Mouse (Mus musculus): ENCODE results near the gene Bivm. TPM values are rescaled to one million over a fixed set of nuclear protein-coding genes. Genes with fewer than 3 reads are reported as not detected.

The Bivm gene
- polyA plus RNA-seq, 1 experiment from 2014 or later, result 6.1 TPM

GRCm38 (mm10) chr1:44142747-44143146 lies 24.0 kb downstream of the Bivm start:
- H3K4me3 ChIP-seq, result no peak overlapping the region
- 78% methylated on average over 5 of the region's 5 CpGs for WGBS (ENCODE audit: insufficient replicate concordance)

GRCm38 (mm10) chr1:44147563-44148381 lies 29.0 kb downstream of the Bivm start, which contains the start of gene Ercc5:
Gene Ercc5 (plus strand): TSS chr1:44147744.
- under 1% methylated on average over 61 of the region's 66 CpGs for WGBS (ENCODE audit: insufficient replicate concordance)

More at GRCm38 (mm10) chr1:44142747-44143146, 24.0 kb downstream of the Bivm start:
- Histone ChIP-seq H3K27me3 (replicated peaks) (no peaks in the 10 kb centered on the region), H3K4me2 (no peak overlapping the region), H3K36me3 (peaks cover 18% of the 10 kb centered on the region; the same call in 1 of the 2 replicates), H3K9me3 (replicated peaks) (no peaks in the 10 kb centered on the region), H3K9ac (no peak overlapping the region), H3K27ac (no peak overlapping the region), H3K4me1 (peaks cover 6% of the 10 kb centered on the region)
- no peak for ATAC-seq

DNA sequence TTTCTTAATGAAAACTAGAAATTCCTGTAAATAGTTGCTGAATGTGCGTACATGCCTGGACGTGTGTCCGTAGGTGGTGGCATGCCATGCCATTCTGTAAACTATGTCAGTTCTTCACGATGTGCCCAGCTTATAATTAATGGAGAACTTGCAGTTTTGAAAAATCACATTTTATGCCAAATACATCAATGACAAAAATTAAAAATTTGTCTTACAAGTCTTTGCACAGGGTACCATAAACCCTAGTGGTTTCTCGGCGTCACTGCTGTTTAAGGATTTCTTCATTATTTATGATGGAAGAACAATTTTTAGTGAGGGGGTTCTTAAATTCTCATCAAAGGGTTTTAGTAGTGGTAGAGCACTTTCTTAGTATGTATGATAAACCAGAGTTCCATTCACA lies 29.9 kb downstream of the Bivm start:
- Histone ChIP-seq H3K4me1 (peaks cover 15% of the 10 kb centered on the region), H3K36me3 (no peaks in the 10 kb centered on the region), H3K4me2 (peak overlapping the region; percentile 82), H3K27ac (peak overlapping the region; percentile 88), H3K4me3 (peak overlapping the region; percentile 91), H3K9me3 (replicated peaks) (no peaks in the 10 kb centered on the region), H3K9ac (peak overlapping the region; percentile 89), H3K27me3 (replicated peaks) (no peaks in the 10 kb centered on the region)
- no peak for ATAC-seq
- WGBS (ENCODE audit: insufficient replicate concordance), result 48% methylated on average over 6 of the region's 6 CpGs

More at GRCm38 (mm10) chr1:44147563-44148381, 29.0 kb downstream of the Bivm start, which contains the start of gene Ercc5:
- ATAC-seq, result peak; percentile 96
- H3K4me1 ChIP-seq, result peaks cover 15% of the 10 kb centered on the region
- H3K27me3 ChIP-seq (replicated peaks), result no peaks in the 10 kb centered on the region
- H3K4me3 ChIP-seq, result peak within 1 kb of the TSS; percentile 91
- H3K9ac ChIP-seq, result peak within 1 kb of the TSS; percentile 89
- H3K36me3 ChIP-seq, result peaks cover 5% of the 10 kb centered on the region; the same call in 1 of the 2 replicates
- H3K9me3 ChIP-seq (replicated peaks), result no peaks in the 10 kb centered on the region
- H3K27ac ChIP-seq, result peak within 1 kb of the TSS; percentile 88
- H3K4me2 ChIP-seq, result peak within 1 kb of the TSS; percentile 82

GRCm38 (mm10) chr1:44155287-44155686 lies 36.5 kb downstream of the Bivm start:
- no peak overlapping the region for H3K4me2 ChIP-seq
- no peak overlapping the region for H3K4me3 ChIP-seq

GRCm38 (mm10) chr1:44158317-44158716 lies 39.6 kb downstream of the Bivm start:
- no peak for ATAC-seq

More at GRCm38 (mm10) chr1:44155287-44155686, 36.5 kb downstream of the Bivm start:
- ATAC-seq, result no peak; the same call in 1 of the 2 replicates
- no peak overlapping the region for H3K9ac ChIP-seq
- no peaks in the 10 kb centered on the region for H3K9me3 ChIP-seq (replicated peaks)
- H3K4me1 ChIP-seq, result no peaks in the 10 kb centered on the region
- H3K27ac ChIP-seq, result no peak overlapping the region
- 84% methylated on average over 4 of the region's 4 CpGs for WGBS (ENCODE audit: insufficient replicate concordance)
- H3K36me3 ChIP-seq, result peaks cover 28% of the 10 kb centered on the region
- no peaks in the 10 kb centered on the region for H3K27me3 ChIP-seq (replicated peaks)

DNA sequence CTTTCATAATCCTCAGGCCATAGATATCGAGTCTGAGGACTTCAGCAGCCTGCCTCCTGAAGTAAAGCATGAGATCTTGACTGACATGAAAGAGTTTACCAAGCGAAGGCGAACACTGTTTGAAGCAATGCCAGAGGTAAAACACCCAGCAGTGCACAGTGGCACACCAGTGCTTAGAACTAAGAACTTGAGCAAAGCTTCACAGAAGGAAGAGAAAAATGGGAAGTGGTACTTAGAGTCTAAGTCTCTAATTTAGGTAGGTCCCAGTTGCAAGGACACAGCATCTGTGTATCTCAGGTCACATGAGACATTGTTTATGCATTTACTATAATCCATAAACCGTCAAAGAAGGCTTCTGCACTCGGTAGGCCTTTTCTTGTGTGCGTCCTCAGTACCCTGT lies 43.1 kb downstream of the Bivm start:
- ATAC-seq, result no peak
- 84% methylated on average over 6 of the region's 6 CpGs for WGBS (ENCODE audit: insufficient replicate concordance)
- H3K9me3 ChIP-seq (replicated peaks), result no peaks in the 10 kb centered on the region
- no peak overlapping the region for H3K4me3 ChIP-seq
- H3K9ac ChIP-seq, result no peak overlapping the region
- no peak overlapping the region for H3K27ac ChIP-seq
- no peaks in the 10 kb centered on the region for H3K4me1 ChIP-seq
- peaks cover 71% of the 10 kb centered on the region for H3K36me3 ChIP-seq
- H3K4me2 ChIP-seq, result no peak overlapping the region
- H3K27me3 ChIP-seq (replicated peaks), result no peaks in the 10 kb centered on the region

More at GRCm38 (mm10) chr1:44158317-44158716, 39.6 kb downstream of the Bivm start:
- H3K27me3 ChIP-seq (replicated peaks), result no peaks in the 10 kb centered on the region
- H3K9me3 ChIP-seq (replicated peaks), result no peaks in the 10 kb centered on the region
- no peak overlapping the region for H3K4me3 ChIP-seq
- H3K4me2 ChIP-seq, result no peak overlapping the region
- peaks cover 52% of the 10 kb centered on the region for H3K36me3 ChIP-seq
- H3K4me1 ChIP-seq, result no peaks in the 10 kb centered on the region
- no peak overlapping the region for H3K27ac ChIP-seq
- H3K9ac ChIP-seq, result no peak overlapping the region
- WGBS (ENCODE audit: insufficient replicate concordance), result 77% methylated on average over 6 of the region's 6 CpGs

GRCm38 (mm10) chr1:44162389-44162788 lies 43.6 kb downstream of the Bivm start:
- Histone ChIP-seq H3K4me2 (no peak overlapping the region), H3K27ac (no peak overlapping the region), H3K9ac (no peak overlapping the region), H3K4me1 (no peaks in the 10 kb centered on the region), H3K9me3 (replicated peaks) (no peaks in the 10 kb centered on the region), H3K36me3 (peaks cover 77% of the 10 kb centered on the region), H3K27me3 (replicated peaks) (no peaks in the 10 kb centered on the region), H3K4me3 (no peak overlapping the region)
- ATAC-seq, result no peak
- WGBS (ENCODE audit: insufficient replicate concordance), result 89% methylated on average over 5 of the region's 5 CpGs

DNA sequence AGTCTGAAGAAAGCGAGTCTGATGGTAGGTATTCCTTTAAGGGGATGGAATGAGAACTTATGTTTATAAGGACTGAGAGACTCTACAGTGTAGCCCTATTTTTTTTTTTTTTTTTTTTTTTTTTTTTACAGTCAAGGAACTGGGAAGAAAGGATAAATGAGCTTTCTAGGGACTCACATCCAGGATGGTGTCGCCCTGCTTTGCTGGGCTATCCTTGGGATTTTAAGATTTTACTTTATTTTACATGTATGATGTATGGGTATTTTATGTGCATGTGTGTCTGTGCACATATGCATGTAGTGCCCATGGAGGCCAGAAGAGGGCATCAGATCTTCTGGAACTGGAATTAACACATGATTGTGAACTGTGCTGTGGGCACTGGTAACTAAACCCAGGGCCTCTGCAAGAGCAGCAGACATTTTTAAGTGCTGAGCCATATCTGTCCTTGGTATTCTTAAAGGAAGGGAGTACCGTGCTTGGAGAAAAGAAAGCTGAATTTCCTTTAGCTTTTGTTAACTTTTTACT lies 49.2 kb downstream of the Bivm start:
- H3K27me3 ChIP-seq (replicated peaks), result no peaks in the 10 kb centered on the region
- H3K36me3 ChIP-seq, result peaks cover 64% of the 10 kb centered on the region
- no peaks in the 10 kb centered on the region for H3K4me1 ChIP-seq
- no peak overlapping the region for H3K4me3 ChIP-seq
- no peak overlapping the region for H3K9ac ChIP-seq
- WGBS (ENCODE audit: insufficient replicate concordance), result 80% methylated on average over 3 of the region's 3 CpGs
- no peaks in the 10 kb centered on the region for H3K9me3 ChIP-seq (replicated peaks)
- ATAC-seq, result no peak
- no peak overlapping the region for H3K4me2 ChIP-seq
- no peak overlapping the region for H3K27ac ChIP-seq

DNA sequence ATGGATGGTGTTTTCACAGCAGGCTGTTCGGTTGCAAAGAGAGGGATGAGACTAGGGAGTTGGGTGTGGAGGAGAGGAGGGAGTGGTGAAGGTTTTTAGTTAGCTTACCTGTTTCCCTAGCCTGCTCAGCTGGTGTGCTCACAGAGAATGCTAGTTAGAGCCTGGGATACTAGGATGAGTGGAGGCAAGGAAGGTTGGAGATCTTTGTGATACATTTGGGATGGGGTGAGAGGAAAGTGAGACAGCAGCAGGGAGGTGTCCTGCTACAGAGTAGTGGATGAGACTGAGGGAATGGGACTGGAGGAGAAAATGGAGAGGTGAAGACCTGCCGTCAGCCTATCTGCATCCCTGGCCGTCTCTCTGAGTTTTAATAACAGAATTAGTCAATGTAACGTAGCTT lies 53.9 kb downstream of the Bivm start:
- 85% methylated on average over 4 of the region's 4 CpGs for WGBS (ENCODE audit: insufficient replicate concordance)
- Histone ChIP-seq H3K27me3 (replicated peaks) (no peaks in the 10 kb centered on the region), H3K9ac (no peak overlapping the region), H3K27ac (no peak overlapping the region), H3K36me3 (peaks cover 73% of the 10 kb centered on the region), H3K4me3 (no peak overlapping the region), H3K4me1 (no peaks in the 10 kb centered on the region), H3K4me2 (no peak overlapping the region), H3K9me3 (replicated peaks) (no peaks in the 10 kb centered on the region)
- no peak for ATAC-seq

DNA sequence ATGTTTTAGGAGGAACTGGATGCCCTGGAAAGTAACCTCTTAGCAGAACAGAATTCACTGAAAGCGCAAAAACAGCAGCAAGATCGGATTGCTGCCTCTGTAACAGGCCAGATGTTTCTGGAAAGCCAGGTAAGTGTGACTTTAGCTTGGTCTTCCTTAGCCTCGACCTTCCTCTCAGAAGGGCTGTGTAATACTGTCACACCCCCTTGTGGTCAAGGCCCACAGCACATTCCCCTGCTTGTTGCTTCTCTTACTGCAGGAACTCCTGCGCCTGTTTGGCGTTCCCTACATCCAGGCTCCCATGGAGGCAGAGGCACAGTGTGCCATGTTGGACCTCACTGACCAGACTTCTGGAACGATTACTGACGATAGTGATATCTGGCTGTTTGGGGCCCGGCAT lies 55.1 kb downstream of the Bivm start:
- H3K9ac ChIP-seq, result no peak overlapping the region
- WGBS (ENCODE audit: insufficient replicate concordance), result 79% methylated on average over 8 of the region's 8 CpGs
- peaks cover 73% of the 10 kb centered on the region for H3K36me3 ChIP-seq
- H3K27me3 ChIP-seq (replicated peaks), result no peaks in the 10 kb centered on the region
- H3K4me2 ChIP-seq, result no peak overlapping the region
- no peak overlapping the region for H3K4me3 ChIP-seq
- no peak overlapping the region for H3K27ac ChIP-seq
- ATAC-seq, result no peak
- H3K4me1 ChIP-seq, result no peaks in the 10 kb centered on the region
- H3K9me3 ChIP-seq (replicated peaks), result no peaks in the 10 kb centered on the region

- H3K4me3 ChIP-seq, result no peak overlapping the region
- no peaks in the 10 kb centered on the region for H3K27me3 ChIP-seq (replicated peaks)
- no peak overlapping the region for H3K9ac ChIP-seq
- no peak for ATAC-seq
- H3K9me3 ChIP-seq (replicated peaks), result no peaks in the 10 kb centered on the region
- H3K27ac ChIP-seq, result no peak overlapping the region
- H3K36me3 ChIP-seq, result peaks cover 62% of the 10 kb centered on the region
- no peak overlapping the region for H3K4me2 ChIP-seq
- no peaks in the 10 kb centered on the region for H3K4me1 ChIP-seq
- 83% methylated on average over 5 of the region's 5 CpGs for WGBS (ENCODE audit: insufficient replicate concordance)
These were observed 59.3 kb downstream of the Bivm start for GRCm38 (mm10) chr1:44178086-44178485.

DNA sequence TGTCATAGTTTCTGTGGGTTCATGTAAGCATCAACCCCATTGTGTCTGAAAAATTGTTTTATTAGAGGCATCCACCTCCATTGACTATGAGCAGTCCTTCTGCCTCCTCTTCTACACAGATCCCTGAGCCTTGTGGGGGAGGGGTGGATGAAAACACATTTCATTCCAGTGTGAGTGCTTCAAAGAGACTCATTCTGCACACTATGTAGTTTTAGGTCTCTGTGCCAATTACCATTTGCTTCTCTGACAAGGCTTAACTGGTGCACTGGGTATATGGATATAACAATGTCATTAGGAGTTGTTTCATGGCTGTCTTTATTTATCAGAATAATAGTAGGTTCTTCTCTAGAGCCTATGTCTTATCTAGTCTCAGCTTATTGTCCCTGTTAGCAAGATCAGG lies 67.6 kb downstream of the Bivm start:
- Histone ChIP-seq H3K4me3 (no peak overlapping the region), H3K36me3 (peaks cover 3% of the 10 kb centered on the region), H3K4me2 (no peak overlapping the region), H3K9me3 (replicated peaks) (no peaks in the 10 kb centered on the region), H3K27ac (no peak overlapping the region), H3K9ac (no peak overlapping the region), H3K27me3 (replicated peaks) (no peaks in the 10 kb centered on the region), H3K4me1 (no peaks in the 10 kb centered on the region)
- no peak for ATAC-seq
